Mouse (Mus musculus): Measurements from ENCODE around the gene Sult2a2. TPM values are rescaled to one million over a fixed set of nuclear protein-coding genes. Genes with fewer than 3 reads are reported as not detected.
"Not testable (repeated sequence)": the region's sequence is repeated elsewhere in the genome, so short reads cannot be mapped to it uniquely, and the experiment has no call there.

The Sult2a2 gene
- not detected in 2 replicates for polyA plus RNA-seq (2014; fragmentation: Nextera tagmentation; extraction: Ambion mirVana)

DNA sequence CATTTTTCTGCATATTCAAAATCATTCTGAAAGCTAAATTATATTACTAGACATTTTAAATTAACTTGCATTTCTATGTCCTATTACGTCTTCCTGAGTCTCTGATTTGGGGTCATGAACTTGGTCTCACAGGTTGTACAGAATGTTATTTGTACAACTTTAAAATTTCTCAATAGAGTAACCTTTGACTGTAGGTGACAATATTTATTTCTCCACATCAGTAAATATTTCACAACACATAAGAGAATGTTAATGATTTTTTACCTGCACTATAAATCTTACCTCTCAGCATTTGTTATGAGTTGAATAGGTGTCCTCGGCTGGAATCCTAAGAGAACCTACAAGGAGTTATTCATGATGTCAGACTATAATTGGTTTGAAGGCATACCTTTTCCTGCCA, at the start of gene Sult2a2:
Gene Sult2a2 (plus strand): TSS at position 301 of the 400 bp plus-strand sequence.
- WGBS, result 96% methylated on average over 1 of the region's 2 CpGs
- H3K27ac ChIP-seq (ENCODE audit: low read depth, low read length); H3K4me1 ChIP-seq (ENCODE audit: control insufficient read depth, insufficient read depth, low read length); H3K4me3 ChIP-seq (ENCODE audit: low read depth, low read length); ATAC-seq (ENCODE audit: insufficient read depth, low FRiP score, low TSS enrichment); H3K9me3 ChIP-seq (ENCODE audit: control insufficient read depth, low read length); H3K9ac ChIP-seq (ENCODE audit: low read length); H3K27me3 ChIP-seq (ENCODE audit: control insufficient read depth, insufficient read depth, low read length); DNase-seq (ENCODE audit: low spot score); H3K36me3 ChIP-seq (ENCODE audit: control insufficient read depth, insufficient read depth, low read length); H3K4me2 ChIP-seq (ENCODE audit: low read depth): not testable (repeated sequence)

DNA sequence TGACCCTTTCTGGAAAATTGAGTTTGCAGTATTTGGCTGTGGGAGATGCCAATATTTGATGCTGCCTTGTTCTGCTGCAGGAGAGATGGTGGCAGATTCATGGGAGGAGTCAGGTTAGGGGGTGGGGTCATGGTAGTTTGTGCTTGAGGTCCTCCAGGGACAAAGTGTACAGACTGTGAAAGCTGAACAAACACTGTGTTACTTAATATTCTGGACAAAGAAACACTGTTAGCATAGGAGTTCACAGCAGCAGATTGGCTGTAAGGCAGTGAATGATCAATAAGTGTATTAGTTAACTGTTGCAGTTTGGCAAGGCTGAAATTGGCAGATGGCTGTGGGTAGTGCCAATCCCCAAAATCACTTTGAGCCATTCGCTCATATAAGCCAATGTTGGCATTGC, 80.6 kb downstream of the Sult2a2 start:
- Histone ChIP-seq H3K27me3 (ENCODE audit: control insufficient read depth, insufficient read depth, low read length) (no peaks in the 10 kb centered on the region), H3K4me2 (ENCODE audit: low read depth) (no peak overlapping the region), H3K9me3 (ENCODE audit: control insufficient read depth, low read length) (no peaks in the 10 kb centered on the region), H3K4me3 (ENCODE audit: low read depth, low read length) (no peak overlapping the region), H3K27ac (ENCODE audit: low read depth, low read length) (no peak overlapping the region), H3K9ac (ENCODE audit: low read length) (no peak overlapping the region), H3K36me3 (ENCODE audit: control insufficient read depth, insufficient read depth, low read length) (no peaks in the 10 kb centered on the region), H3K4me1 (ENCODE audit: control insufficient read depth, insufficient read depth, low read length) (no peaks in the 10 kb centered on the region)
- DNase-seq (ENCODE audit: low spot score) (no peak), ATAC-seq (ENCODE audit: insufficient read depth, low FRiP score, low TSS enrichment) (no peak)
- WGBS, result 74% methylated on average over 1 of the region's 1 CpGs

Other genes with a start within 250 kb of the Sult2a2 start
- not detected in 2 replicates for gene Bsph2, start 162.4 kb upstream of the Sult2a2 start, polyA plus RNA-seq (2014; fragmentation: Nextera tagmentation; extraction: Ambion mirVana)
- gene Sult2a5, start 109.5 kb upstream of the Sult2a2 start, polyA plus RNA-seq (2014; fragmentation: Nextera tagmentation; extraction: Ambion mirVana), result not detected in 2 replicates
- not detected in 2 replicates for gene Sult2a1, start 103.9 kb downstream of the Sult2a2 start, polyA plus RNA-seq (2014; fragmentation: Nextera tagmentation; extraction: Ambion mirVana)